Mouse (Mus musculus): ENCODE data around the gene Wdr24. TPM values are rescaled to one million over a fixed set of nuclear protein-coding genes. Genes with fewer than 3 reads are reported as not detected.

Wdr24 gene
- total RNA-seq, 2 experiments from 2014 or later = 9.8 to 11.7 TPM

GRCm38 (mm10) chr17:25877741-25878610 is 54.5 kb downstream of the Wdr24 start:
- DNase-seq = no peak

Small RNAs within 50 kb of the gene (microRNA-seq; reads per million reads assigned to microRNA genes)
- 0.38 to 1.4 reads per million in 2 experiments for gene Mir3082
- gene Mir6966 = 2.4 to 2.7 reads per million in 2 experiments

Other genes starting within 250 kb of the Wdr24 start
- gene Lmf1, start 244.5 kb upstream of the Wdr24 start, total RNA-seq (2021) = 10 to 100 TPM; 29.8 to 31.8 TPM
- gene Gng13, start 106.5 kb upstream of the Wdr24 start, total RNA-seq (2021) = under 1 TPM in 1 of 2 experiments, not detected in 1; 0.77 TPM
- 1 to 10 TPM in 1 of 2 experiments, under 1 TPM in 1; 0.84 to 1.3 TPM for gene Chtf18, start 96.2 kb upstream of the Wdr24 start, total RNA-seq (2021)
- gene Rpusd1, start 96.0 kb upstream of the Wdr24 start, total RNA-seq (2021) = 1 to 10 TPM; 3.6 to 5.2 TPM
- gene Mslnl, start 87.6 kb upstream of the Wdr24 start, total RNA-seq (2021) = not detected
- 10 to 100 TPM; 10.3 to 20.2 TPM for gene Msln, start 69.2 kb upstream of the Wdr24 start, total RNA-seq (2021)
- 10 to 100 TPM; 43.9 to 50.1 TPM for gene Narfl, start 49.9 kb upstream of the Wdr24 start, total RNA-seq (2021)
- 10 to 100 TPM; 11.4 to 12.1 TPM for gene Haghl, start 38.0 kb upstream of the Wdr24 start, total RNA-seq (2021)
- gene Ccdc78, start 37.0 kb upstream of the Wdr24 start, total RNA-seq (2021) = under 1 TPM in 1 of 2 experiments, not detected in 1; 0.39 TPM
- gene Fam173a, start 30.7 kb upstream of the Wdr24 start, total RNA-seq (2021) = 10 to 100 TPM; 45.5 to 51.5 TPM
- not detected for gene AC134908.4, start 28.0 kb upstream of the Wdr24 start, total RNA-seq (2021)
- 10 to 100 TPM; 55.0 to 76.0 TPM for gene Metrn, start 26.5 kb upstream of the Wdr24 start, total RNA-seq (2021)
- 1 to 10 TPM; 1.5 to 1.7 TPM for gene Fbxl16, start 14.5 kb upstream of the Wdr24 start, total RNA-seq (2021)
- 10 to 100 TPM; 28.0 to 34.0 TPM for gene Jmjd8, start 5.2 kb downstream of the Wdr24 start, total RNA-seq (2021)
- gene Stub1, start 9.8 kb downstream of the Wdr24 start, total RNA-seq (2021) = 100 to 1,000 TPM; 113 to 128 TPM
- gene Rhbdl1, start 13.7 kb downstream of the Wdr24 start, total RNA-seq (2021) = 1 to 10 TPM; 1.8 to 2.3 TPM
- 1 to 10 TPM; 1.2 to 3.3 TPM for gene Gm20683, start 18.1 kb downstream of the Wdr24 start, total RNA-seq (2021)
- 100 to 1,000 TPM; 138 to 140 TPM for gene Rhot2, start 21.2 kb downstream of the Wdr24 start, total RNA-seq (2021)
- 1 to 10 TPM; 1.0 to 2.3 TPM for gene Wdr90, start 37.9 kb downstream of the Wdr24 start, total RNA-seq (2021)
- gene Mcrip2, start 45.1 kb downstream of the Wdr24 start, total RNA-seq (2021) = 100 to 1,000 TPM; 283 to 318 TPM
- 10 to 100 TPM; 11.8 to 15.2 TPM for gene Mettl26, start 51.4 kb downstream of the Wdr24 start, total RNA-seq (2021)
- under 1 TPM; 0.21 to 0.50 TPM for gene Wfikkn1, start 57.2 kb downstream of the Wdr24 start, total RNA-seq (2021)
- 10 to 100 TPM; 14.5 to 15.3 TPM for gene Rab40c, start 96.1 kb downstream of the Wdr24 start, total RNA-seq (2021)
- gene Pigq, start 121.3 kb downstream of the Wdr24 start, total RNA-seq (2021) = 10 to 100 TPM; 37.8 to 43.4 TPM
- gene Nhlrc4, start 121.3 kb downstream of the Wdr24 start, total RNA-seq (2021) = under 1 TPM in 1 of 2 experiments, not detected in 1; 0.21 TPM
- gene A930017K11Rik, start 128.9 kb downstream of the Wdr24 start, total RNA-seq (2021) = under 1 TPM; 0.32 to 0.57 TPM
- 1 to 10 TPM; 6.1 to 8.5 TPM for gene Capn15, start 162.2 kb downstream of the Wdr24 start, total RNA-seq (2021)
- 10 to 100 TPM; 30.6 to 30.7 TPM for gene Rab11fip3, start 245.9 kb downstream of the Wdr24 start, total RNA-seq (2021)